Mouse (Mus musculus): ENCODE measurements around the gene Kcnip1.

The Kcnip1 gene

GRCm38 (mm10) chr11:33748754-33749153 lies 244.2 kb downstream of the Kcnip1 start:
- DNase-seq = no peak

- no peak for DNase-seq
Measured at GRCm38 (mm10) chr11:33747402-33747955, 245.5 kb downstream of the Kcnip1 start.

- DNase-seq = no peak
Measured at GRCm38 (mm10) chr11:33746402-33746801, 246.6 kb downstream of the Kcnip1 start.

DNA sequence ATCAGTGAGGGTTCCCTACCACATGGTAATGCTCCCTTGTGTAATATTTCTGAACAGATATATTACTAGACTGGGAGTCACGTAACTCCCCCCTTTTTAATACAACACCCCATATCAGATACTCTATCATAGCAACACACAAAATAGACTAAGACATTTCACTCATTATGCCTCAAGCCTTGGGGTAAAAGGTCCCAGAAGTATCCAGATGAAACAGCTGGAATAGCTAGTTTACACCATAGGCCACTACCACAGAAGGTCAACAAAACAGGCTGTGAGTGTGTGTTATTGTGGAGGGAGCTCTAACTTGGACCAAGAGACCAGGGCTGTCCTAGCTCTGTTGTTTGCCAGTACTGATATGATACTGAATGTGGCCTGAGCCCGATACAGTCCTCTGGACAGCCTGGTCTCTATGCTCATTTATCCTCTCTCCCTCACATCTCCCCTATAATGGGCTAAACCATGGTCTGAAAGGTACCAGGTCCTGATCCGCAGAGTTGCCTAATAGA lies 247.1 kb downstream of the Kcnip1 start:
- no peak for DNase-seq

- DNase-seq = no peak
Measured at GRCm38 (mm10) chr11:33744429-33744828, 248.5 kb downstream of the Kcnip1 start.

DNA sequence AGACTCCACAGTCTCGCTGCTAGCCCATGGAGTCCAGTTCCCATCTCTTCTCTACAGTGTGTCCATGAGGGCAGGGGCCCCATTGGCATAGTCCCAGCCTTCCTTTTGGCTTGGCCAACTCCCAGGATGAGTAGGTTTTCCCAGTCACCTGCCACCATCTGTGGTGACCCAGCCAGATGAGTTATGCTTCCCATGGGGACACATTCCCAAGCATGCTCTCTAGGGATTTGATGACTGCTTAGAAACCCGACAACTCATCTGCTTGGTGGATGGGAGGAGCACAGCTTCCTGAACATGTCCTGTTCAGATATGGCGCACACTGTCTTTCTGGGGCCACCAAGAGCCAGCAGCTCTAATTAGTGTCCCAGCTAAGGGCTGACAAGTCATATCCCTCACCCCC lies 252.8 kb downstream of the Kcnip1 start:
- DNase-seq = no peak

GRCm38 (mm10) chr11:33736426-33736825 lies 256.5 kb downstream of the Kcnip1 start:
- no peak for DNase-seq

- peak; percentile 87 for DNase-seq
Measured at GRCm38 (mm10) chr11:33733269-33733668, 259.7 kb downstream of the Kcnip1 start.

- DNase-seq = no peak
Measured at GRCm38 (mm10) chr11:33732358-33732757, 260.6 kb downstream of the Kcnip1 start.

DNA sequence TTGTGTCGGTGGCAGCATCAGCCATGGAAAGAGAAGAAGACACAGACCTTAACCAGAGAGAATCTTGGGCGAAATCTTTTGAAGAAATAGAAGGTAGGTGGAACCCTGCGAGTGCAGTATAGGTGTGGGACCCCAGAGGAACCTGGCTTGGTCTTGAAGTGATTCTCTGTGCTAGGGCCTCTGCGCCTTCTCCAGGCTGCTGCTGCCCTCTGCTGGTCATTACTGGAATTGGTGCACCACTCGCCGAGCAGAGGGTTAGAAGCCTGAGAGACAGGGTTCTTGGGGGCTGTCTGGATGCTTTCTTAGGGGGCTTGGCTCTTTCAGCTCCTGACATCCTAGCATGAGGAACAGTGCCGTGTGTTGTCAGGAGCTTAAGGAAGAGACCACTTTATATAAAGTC lies 271.7 kb downstream of the Kcnip1 start:
- peak; percentile 93 for DNase-seq

GRCm38 (mm10) chr11:33706777-33707176 lies 286.2 kb downstream of the Kcnip1 start:
- DNase-seq = no peak

DNA sequence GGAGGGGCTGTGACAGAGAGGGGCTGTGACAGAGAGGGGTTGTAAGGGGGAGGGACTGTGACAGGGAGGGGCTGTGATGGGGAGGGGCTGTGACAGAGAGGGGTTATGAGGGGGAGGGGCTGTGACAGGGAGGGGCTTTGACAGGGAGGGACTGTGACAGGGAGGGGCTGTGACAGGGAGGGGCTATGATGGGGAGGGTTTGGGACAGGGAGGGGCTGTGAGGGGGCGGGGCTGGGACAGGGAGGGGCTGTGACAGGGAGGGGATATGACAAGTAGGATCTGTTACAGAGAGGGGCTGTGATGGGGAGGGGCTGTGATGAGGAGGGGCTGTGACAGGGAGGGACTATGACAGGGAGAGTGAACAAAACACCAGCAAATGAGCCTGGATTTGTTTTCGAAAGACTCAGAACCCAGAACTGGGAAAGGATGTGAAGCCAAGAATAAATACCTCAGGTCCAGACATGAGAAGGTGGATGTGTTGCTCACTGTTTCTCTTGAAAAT lies 290.9 kb downstream of the Kcnip1 start:
- no peak for DNase-seq

DNA sequence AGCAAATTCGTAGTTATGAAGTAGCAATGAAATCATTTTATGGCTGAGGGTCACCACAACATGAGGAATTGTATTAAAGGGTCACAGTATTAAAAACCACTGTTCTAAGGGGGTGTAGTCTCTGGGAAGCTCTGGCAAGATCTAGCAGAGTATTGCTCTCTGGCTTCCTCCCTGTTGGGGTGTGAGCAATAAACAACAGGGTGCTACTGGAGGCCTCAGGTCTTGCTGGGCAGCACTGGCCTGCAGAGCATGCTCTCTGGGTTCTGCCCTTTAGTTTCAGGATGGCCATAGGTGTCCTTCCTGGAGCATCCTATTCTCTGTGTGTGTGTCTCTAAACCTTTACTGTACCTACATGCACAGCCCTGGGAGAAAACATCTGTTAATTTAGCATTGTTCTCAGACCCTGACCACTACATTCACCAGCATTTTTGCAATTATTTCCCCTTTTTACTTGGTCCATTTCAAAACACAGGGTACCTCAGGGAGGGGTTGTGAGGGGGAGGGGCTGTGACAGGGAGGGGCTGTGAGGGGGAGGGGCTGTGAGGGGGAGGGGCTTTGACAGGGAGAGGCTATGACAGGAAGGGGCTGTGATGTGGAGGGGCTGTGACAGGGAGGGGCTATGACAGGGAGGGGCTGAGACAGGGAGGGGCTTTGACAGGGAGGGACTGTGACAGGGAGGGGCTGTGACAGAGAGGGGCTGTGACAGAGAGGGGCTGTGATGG lies 291.6 kb downstream of the Kcnip1 start:
- DNase-seq = no peak

DNA sequence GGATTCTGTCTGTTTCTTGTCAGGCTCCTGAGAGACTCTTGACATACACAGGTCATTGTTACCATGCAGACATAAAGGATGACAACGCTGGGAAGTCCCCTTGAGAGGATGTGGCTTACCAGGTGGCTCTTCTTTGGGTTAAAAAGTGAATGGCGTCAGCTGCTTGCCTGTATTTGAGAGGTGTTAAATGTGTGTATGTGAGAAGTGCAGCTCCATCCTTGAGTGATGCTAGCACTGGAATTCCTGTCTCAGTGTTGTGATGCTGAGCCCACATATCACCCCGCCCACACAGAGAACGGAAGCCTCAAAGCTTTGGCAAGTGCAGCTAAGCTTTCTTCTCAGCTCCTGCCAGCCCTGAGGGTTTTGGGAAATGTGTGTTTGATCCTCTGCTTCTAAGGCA lies 292.2 kb downstream of the Kcnip1 start:
- DNase-seq = no peak

- no peak for DNase-seq
Measured at GRCm38 (mm10) chr11:33690181-33690580, 302.8 kb downstream of the Kcnip1 start.

DNA sequence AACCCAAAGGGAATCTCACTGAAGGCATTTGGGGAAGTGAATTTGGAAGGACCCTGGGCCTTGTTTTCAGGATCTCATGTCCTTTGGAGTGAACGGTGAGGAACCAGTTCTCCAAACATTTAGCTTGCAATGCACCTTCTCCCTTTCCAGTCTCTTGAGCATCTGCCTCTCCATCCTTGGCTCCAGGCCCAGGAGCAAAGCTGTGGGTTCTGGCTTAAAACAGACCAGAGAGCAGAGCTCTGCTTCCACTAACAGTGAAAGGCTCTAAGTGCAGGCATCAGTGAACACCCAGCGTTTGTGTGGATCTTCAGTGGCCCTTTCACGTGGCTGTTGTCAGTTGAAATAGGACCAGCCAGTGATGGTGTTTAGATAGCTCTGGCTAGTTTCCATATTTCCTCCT lies 307.0 kb downstream of the Kcnip1 start:
- DNase-seq = peak; percentile 17

DNA sequence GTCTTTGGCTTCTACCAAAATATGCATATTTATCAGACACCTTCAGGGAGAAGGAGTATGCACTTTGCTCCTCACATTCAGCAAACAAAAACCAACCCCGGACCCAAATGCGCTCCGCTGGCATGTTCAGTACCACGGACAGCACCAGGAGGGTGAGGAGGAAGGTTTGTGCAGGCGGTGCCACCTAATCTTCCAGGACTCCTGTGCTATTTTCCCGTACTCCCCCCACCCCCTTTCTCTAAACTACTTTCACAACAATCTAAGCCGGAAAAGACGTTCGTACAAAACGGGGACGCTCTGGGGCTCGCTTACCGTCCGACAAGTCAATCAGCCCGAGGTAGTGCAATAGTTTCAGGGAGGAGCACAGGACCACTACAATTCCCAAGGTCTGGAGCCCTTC lies 312.8 kb downstream of the Kcnip1 start:
- DNase-seq = peak; percentile 40

- DNase-seq = no peak
Measured at GRCm38 (mm10) chr11:33670105-33670965, 322.6 kb downstream of the Kcnip1 start.

- DNase-seq = no peak
Measured at GRCm38 (mm10) chr11:33668376-33668775, 324.6 kb downstream of the Kcnip1 start.

GRCm38 (mm10) chr11:33663599-33663998 lies 329.4 kb downstream of the Kcnip1 start:
- DNase-seq = no peak

DNA sequence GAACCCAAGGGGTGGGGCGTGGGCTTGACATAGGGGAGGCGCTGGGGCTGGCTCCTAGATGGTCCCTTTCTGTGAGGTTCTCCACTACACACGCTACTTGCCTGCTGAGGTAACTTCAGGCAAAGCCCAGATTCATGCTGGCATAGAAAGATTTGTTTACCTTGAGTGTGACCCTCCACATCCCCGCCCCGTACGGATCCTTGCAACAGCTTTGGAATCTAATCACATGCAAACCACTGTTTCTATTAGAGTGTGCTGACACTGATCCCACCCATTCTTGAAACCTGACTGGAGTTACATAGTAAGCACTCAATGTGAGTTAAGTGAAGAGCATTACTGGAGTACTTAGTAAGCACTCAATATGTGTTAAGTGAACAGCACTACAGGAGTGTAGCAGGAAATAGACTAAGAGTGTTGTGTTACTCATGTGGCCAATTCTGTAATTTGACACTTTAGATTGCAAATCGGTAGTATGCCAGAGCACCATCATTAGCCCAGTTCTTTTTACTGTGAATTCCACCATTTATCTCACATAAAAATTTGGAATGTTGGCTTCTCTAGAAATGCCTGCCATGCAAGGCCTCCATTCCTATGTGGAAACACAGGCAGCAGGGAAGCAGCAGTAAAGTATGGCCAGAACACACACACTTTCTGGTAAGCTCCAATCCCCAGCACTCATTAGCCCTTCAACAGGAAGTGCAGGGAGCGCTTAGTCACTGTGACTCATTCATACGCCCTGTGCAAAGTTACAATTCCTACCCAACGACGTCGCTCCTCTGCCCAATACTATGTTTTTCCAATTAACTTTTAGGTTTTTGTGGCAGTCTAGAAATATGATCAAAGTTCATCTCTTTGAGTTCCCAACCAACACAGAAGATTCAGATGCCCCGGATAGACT lies 332.7 kb downstream of the Kcnip1 start:
- DNase-seq = no peak

- no peak for DNase-seq
Measured at GRCm38 (mm10) chr11:33655861-33656593, 336.9 kb downstream of the Kcnip1 start.
